Mouse (Mus musculus) layer of hippocampus, adult 8-10 months (tissue): ENCODE measurements around the gene Ankrd7. TPM values are rescaled to one million over a fixed set of nuclear protein-coding genes. Genes with fewer than 3 reads are reported as not detected.
A peak's percentile ranks its signal among the peaks of the same experiment; 100 is the strongest.
"Not testable (repeated sequence)": the region's sequence is repeated elsewhere in the genome, so short reads cannot be mapped to it uniquely, and the experiment has no call there.

Source experiments
- DNase-seq, 2 experiments: peaks; one replicate each; pipeline ENCODE4 v3.0.0; 2022; ENCODE audit warnings: low spot score in 2 of 2
- total RNA-seq, 4 experiments: library from RNA; stranded (reverse); gene quantifications; 2 replicates each; pipeline ENCODE4 v1.2.4; 2022

The Ankrd7 gene
- not detected for total RNA-seq

GRCm38 (mm10) chr6:18866018-18866417 is at the start of gene Ankrd7:
Ankrd7 (plus strand) TSS chr6:18866318.
- DNase-seq = no peak

DNA sequence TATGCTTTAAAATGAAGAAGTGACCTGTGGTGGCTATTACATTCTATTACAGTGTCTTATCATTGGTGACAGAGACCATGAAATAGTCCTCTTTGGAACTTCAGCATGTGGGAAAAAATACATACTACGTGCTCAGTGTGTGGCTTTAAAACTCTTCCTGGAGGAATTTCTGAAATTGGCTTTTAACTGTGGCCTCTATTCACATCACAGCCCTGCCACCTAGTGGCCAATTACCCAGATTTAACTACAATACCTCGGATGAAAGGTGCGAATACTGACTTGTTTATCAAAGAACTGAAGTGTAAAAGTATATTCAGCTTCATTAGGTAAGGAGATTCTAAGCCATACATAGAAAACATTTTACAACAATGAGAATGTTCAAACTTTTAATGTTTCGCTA is 46.8 kb upstream of the Ankrd7 start:
- DNase-seq = peak; percentile 36 to 75

GRCm38 (mm10) chr6:18820246-18820645 is 45.9 kb upstream of the Ankrd7 start:
- DNase-seq = no peak

GRCm38 (mm10) chr6:18822812-18823211 is 43.3 kb upstream of the Ankrd7 start:
- no peak for DNase-seq

DNA sequence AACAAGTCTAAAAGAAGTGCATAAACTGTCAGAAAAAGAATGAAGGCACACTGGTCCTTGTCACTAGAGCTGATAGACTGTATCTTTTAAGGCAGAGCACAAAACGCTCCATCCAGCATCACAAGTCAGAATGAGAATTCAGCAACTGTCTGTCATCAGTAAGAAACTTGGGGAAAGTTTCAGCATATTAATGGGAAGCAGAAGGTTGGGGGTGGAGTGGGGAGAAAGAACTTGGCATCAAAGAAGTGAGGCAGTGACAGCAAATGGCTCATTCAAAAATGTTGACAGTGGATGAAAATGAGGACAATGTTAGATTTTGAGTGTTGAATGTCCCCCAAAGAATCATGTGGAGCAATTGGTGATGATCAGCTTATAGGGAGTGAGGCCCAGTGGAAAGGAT is 33.2 kb upstream of the Ankrd7 start:
- peak; percentile 51 to 60 for DNase-seq

DNA sequence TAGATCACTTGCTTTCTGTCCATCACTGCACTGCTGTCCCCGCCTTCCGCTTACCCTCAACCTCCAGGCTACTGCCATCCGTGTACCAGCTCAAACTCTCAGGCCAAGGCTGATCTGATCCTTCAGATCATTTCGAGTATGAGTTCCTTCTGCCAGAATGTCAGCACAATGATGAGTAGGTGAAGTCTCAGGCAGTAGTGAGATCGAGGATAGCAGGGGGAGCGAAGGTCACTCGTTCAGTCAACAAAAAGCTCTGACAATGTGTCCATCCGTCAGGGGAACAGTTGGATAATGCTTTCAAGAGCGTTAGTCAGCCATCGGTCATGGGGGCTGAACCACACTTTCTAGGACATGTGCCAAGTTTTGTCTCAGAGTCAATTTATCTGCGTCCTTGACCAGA is 21.6 kb upstream of the Ankrd7 start:
- not testable (repeated sequence) for DNase-seq

DNA sequence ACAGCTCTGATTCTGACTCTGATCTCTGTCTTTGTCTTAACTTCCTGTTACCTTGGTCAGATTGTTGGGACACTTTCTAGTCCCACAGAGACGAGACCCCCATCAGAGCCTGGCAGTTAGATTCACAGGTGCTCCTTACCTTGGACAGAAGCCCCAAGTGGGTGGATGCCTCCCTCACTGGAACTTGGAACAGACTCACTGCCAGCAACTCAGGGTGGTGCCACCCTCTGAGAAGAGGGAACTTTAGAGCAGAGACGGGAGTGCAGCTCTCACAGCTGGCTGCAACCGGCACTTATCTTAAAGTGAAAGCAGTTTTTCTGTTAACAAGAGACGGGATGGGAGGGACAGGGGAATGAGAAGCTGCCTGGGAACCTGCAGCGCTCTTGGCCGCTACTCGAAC is 20.5 kb upstream of the Ankrd7 start:
- DNase-seq = not testable (repeated sequence)

GRCm38 (mm10) chr6:18848051-18848701 is 17.9 kb upstream of the Ankrd7 start, which contains the start of gene Lsm8:
Lsm8 (plus strand) TSS chr6:18848579.
- peak; percentile 94 to 96 for DNase-seq

DNA sequence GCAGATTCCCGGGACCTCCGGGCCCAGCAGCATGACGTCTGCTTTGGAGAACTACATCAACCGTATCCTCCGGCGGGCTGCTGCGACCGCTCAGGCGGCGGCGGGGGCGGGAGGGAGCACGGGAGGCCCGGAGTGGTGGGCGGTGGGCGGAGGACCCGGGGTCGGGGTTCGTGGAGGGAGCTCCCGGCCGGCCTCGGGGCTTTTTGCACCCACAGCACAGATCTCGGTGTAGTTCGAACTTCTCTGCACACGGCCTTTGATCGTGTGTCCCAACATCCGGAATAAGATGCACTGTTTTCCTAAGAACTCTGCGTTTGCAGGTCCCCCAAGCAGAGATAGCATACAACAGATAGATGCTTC is 17.4 kb upstream of the Ankrd7 start:
- no peak for DNase-seq

- no peak for DNase-seq
Observed at GRCm38 (mm10) chr6:18855323-18855722, 10.8 kb upstream of the Ankrd7 start.

DNA sequence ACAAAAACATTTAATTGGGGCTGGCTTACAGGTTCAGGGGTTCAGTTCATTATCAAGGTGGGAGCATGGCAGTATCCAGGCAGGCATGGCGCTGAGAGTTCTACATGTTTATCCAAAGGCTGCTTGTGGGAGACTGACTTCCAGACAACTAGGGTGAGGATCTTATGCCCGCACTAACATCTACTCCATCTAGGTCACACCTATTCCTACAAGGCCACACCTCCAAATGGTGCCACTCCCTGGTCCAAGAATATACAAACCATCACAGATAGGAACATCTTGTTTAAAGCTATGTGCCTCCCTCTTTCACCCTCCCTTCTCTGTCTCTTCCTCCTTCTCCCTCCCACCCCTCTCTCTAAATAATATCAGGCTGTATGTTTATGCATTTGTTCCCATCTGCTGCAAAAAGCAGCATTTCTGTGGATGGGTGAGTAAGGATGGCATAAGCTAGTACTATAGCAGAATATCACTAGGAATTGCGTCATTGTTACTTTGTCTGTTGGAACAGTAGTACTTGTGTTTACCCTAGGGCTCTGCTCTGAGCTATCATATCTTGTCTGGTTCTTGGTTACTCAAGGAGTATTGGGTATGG is 9.5 kb upstream of the Ankrd7 start:
- DNase-seq = no peak

DNA sequence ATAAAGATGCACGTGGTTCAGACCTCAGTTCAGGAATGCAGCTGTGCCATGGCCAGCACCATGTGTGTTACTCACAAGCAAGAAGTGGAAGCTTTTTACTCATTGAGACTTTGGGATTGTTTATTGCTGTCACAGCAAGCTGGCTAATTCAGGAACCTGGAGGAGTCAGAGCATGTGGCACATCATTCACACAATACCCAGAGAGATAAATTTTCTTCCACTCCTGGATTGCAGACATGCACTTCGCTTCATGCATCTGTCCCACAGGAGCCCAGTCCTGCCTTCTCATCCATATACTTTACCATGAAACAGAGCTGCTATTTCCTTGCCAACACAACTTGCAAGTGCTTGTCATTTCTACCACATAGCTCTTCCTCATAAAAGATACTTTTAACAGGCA is 22.9 kb downstream of the Ankrd7 start:
- DNase-seq = no peak

DNA sequence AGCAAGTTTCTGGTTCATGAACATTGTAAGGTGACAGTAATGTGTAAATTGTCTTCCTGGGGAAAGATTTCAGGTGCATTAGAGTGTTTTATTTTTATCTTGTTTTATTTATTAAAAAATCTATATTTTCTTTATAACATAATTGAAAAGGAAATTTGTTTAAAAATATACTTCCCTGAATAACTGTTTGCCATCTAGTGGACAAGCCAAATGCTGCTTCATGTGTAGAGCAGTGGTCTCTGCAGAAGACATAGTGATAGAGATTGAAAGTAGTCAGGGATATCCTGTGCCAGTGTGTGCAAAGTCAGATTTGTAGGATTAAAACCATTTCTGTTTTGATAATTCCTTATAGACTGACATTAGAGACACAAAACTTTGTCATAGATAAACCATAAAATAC is 28.0 kb downstream of the Ankrd7 start:
- DNase-seq = no peak

DNA sequence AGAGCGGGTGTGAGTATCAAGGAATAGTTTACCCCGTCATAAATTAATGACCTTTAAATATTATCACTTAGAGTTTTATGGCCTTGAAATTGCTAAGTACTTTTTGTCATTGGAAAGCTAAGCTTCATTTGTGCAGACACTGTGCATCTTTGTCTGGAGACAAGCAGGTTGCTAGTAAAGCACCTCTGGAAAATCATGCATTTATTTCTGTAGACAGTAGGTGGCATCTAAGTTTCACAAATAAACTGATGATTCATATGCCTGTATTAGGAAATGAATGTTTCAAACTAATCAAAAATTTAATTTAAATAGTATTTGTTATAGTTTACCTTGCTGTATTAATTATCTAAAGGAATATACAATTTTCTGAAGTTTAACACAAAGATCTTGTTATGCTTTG is 41.1 kb downstream of the Ankrd7 start:
- DNase-seq = no peak

DNA sequence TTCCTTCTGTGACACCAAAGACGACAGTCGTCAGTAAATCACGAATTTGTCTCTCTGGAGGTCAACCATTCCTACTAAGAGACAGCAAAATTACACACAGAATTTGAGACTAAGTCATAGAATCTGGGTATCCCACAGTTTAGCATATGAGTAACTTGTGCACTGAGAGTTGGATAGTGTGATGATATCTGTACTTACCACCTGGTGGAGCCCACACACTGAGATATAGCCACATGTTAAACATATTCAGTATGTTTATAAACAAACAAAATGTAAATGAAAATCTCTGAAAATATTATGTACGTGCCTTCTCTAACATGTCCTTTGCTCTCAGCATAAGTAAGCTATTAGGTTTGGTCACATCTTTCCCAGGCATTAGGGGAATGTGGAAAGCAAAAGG is 47.1 kb downstream of the Ankrd7 start:
- no peak for DNase-seq

GRCm38 (mm10) chr6:18916021-18916420 is 49.9 kb downstream of the Ankrd7 start:
- no peak for DNase-seq

DNA sequence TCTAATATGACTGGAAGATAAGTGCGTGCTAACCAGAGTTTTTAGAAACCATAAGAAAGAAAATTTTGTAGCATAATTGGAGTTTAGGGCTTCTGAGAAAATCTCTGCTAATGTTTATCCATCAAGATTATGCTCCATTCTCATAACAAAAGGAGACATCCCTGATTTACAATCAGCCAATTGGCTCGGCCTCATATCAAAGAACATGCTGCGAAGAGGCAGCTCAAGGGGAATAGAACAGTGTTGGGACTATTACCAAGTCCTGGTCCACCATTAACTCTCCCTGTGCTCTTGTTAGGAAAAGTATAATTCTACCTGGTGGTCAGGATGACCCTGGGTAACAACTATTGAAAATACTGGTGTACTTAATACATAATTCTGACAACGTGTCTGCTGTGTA is 50.4 kb downstream of the Ankrd7 start:
- DNase-seq = no peak

Other genes with a start within 250 kb of the Ankrd7 start
- gene Lsm8, start 17.7 kb upstream of the Ankrd7 start, total RNA-seq = 10 to 100 TPM; 31.3 to 37.7 (median 37.1) TPM